Mouse (Mus musculus) right cerebral cortex, postnatal 10 days (tissue): ENCODE results near the gene Tal1.
A peak's percentile ranks its signal among the peaks of the same experiment; 100 is the strongest.

Experiments used
- DNase-seq, 2 experiments: peaks; one replicate each; pipeline ENCODE4 v3.0.0; 2021; ENCODE audit warnings: low spot score in 2 of 2

Tal1 gene

GRCm38 (mm10) chr4:115056371-115056920 lies at the start of gene Tal1:
Gene Tal1, plus strand, starts transcription at chr4:115056426.
- DNase-seq: no peak

GRCm38 (mm10) chr4:115014276-115014675 lies 42.0 kb upstream of the Tal1 start:
- DNase-seq: no peak

- DNase-seq: no peak
These were observed 36.2 kb upstream of the Tal1 start for GRCm38 (mm10) chr4:115019997-115020396.

GRCm38 (mm10) chr4:115035043-115035442 lies 21.2 kb upstream of the Tal1 start:
- no peak for DNase-seq

- peak in 1 of 2 experiments; percentile 59 for DNase-seq
These were observed 18.0 kb upstream of the Tal1 start for GRCm38 (mm10) chr4:115038242-115038641.

- no peak for DNase-seq
These were observed 10.6 kb upstream of the Tal1 start for GRCm38 (mm10) chr4:115045621-115046020.

- DNase-seq: peak; percentile 41 to 65
These were observed 8.5 kb upstream of the Tal1 start for GRCm38 (mm10) chr4:115047750-115048149.

GRCm38 (mm10) chr4:115048190-115048589 lies 8.0 kb upstream of the Tal1 start:
- peak in 1 of 2 experiments; percentile 38 for DNase-seq

GRCm38 (mm10) chr4:115051245-115051644 lies 5.0 kb upstream of the Tal1 start:
- DNase-seq: no peak

GRCm38 (mm10) chr4:115052343-115053005 lies 3.8 kb upstream of the Tal1 start:
- peak; percentile 63 to 65 for DNase-seq

GRCm38 (mm10) chr4:115055044-115055443 lies 1.2 kb upstream of the Tal1 start:
- no peak for DNase-seq

- no peak for DNase-seq
These were observed 535 bp upstream of the Tal1 start for GRCm38 (mm10) chr4:115055691-115056090.

- peak; percentile 51 to 52 for DNase-seq
These were observed 871 bp downstream of the Tal1 start for GRCm38 (mm10) chr4:115056921-115057673.

GRCm38 (mm10) chr4:115057674-115058316 lies 1.6 kb downstream of the Tal1 start:
- DNase-seq: no peak

- no peak for DNase-seq
These were observed 2.1 kb downstream of the Tal1 start for GRCm38 (mm10) chr4:115058317-115058761.

GRCm38 (mm10) chr4:115058871-115059590 lies 2.8 kb downstream of the Tal1 start:
- DNase-seq: no peak

- DNase-seq: no peak
These were observed 3.6 kb downstream of the Tal1 start for GRCm38 (mm10) chr4:115059871-115060270.

GRCm38 (mm10) chr4:115060753-115061152 lies 4.5 kb downstream of the Tal1 start:
- DNase-seq: no peak

GRCm38 (mm10) chr4:115062540-115062874 lies 6.3 kb downstream of the Tal1 start:
- DNase-seq: no peak

- DNase-seq: peak; percentile 63 to 66
These were observed 6.8 kb downstream of the Tal1 start for GRCm38 (mm10) chr4:115062875-115063517.
